Mouse (Mus musculus): ENCODE measurements around the gene Vezt.

DNA sequence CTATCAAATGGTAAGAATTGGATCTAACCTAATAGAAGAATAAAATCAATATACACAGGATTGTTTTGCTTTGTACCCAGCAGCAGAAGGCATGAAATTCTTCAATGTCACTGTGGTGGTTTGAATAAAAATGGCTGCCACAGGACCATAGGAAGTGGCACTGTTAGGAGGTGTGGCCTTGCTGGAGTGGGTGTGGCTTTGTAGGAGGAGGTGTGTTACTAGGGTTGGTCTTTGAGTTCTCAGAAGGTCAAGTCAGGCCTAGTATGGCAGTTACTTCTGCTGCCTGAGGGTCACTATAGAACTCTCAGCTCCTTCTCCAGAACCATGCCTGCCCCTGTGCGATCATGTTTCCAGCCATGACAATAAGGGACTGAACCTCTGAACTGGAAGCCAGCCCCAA lies 40.5 kb downstream of the Vezt start:
- no peak for TF ChIP-seq CTCF (IDR thresholded peaks at IDR 0.05; ENCODE audit: low read depth, low read length)
- no peak for TF ChIP-seq POLR2A (IDR thresholded peaks at IDR 0.05; ENCODE audit: borderline replicate concordance, low read depth, low read length)
